Mouse (Mus musculus): ENCODE results near the gene Hsd11b2. TPM values are rescaled to one million over a fixed set of nuclear protein-coding genes. Genes with fewer than 3 reads are reported as not detected.
A peak's percentile ranks its signal among the peaks of the same experiment; 100 is the strongest.

Hsd11b2 gene
- polyA plus RNA-seq (2015; fragmentation: Nextera tagmentation; extraction: Ambion mirVana): 3.9 and 6.1 TPM in 2 replicates

DNA sequence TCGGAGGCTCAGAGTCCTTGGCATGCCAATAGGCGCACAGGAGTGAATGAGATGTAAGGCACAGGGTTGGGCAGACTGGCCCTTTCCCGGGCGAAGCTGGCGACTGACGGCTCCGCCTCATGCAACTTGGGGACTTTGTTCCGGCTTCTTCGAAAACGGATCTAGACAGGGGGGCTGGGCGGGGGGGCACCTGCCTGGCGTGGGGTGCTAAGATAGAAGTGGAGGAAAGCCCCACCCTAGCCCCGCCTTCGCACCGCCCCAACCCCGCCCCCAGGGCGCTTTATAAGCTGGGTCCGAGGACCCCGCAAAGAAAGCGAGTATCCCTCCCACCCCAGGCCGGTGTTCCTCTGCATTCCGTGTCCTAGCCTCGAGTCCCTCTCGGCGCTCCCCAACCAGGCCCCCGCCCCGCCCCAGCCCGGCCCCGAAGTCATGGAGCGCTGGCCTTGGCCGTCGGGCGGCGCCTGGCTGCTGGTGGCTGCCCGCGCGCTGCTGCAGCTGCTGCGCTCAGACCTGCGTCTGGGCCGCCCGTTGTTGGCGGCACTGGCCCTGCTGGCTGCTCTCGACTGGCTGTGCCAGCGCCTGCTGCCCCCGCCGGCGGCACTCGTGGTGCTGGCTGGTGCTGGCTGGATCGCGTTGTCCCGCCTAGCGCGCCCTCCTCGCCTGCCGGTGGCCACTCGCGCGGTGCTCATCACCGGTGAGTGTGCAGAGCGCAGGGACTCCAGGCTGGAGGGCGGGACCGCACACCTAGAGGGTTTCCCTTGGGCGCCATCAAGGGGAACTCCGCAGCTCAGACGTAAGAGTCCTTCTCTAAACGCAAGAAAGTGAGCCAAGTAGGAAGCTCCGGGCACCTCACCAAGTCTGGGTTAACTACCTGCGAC is at the start of gene Hsd11b2:
TSS of gene Hsd11b2 (plus strand) at position 320 of the 878 bp plus-strand sequence.
- peaks cover 18% of the 10 kb centered on the region; the same call in 1 of the 2 replicates for H3K36me3 ChIP-seq (ENCODE audit: poor library complexity, severe bottlenecking)
- ATAC-seq: peak; percentile 64
- WGBS: 1% methylated on average over 65 of the region's 68 CpGs
- H3K9me3 ChIP-seq (replicated peaks): no peaks in the 10 kb centered on the region
- peak within 1 kb of the TSS; percentile 60 for H3K4me3 ChIP-seq
- peaks cover 32% of the 10 kb centered on the region for H3K27me3 ChIP-seq
- peak within 1 kb of the TSS; percentile 57 for H3K27ac ChIP-seq
- H3K4me2 ChIP-seq: peak within 1 kb of the TSS; percentile 91
- H3K4me1 ChIP-seq: peaks cover 41% of the 10 kb centered on the region
- peak within 1 kb of the TSS; percentile 73 for H3K9ac ChIP-seq

- H3K27ac ChIP-seq: peak overlapping the region; percentile 49
- peaks cover 16% of the 10 kb centered on the region for H3K27me3 ChIP-seq
- 0 out of 2 replicates have a peak, but pooled peaks cover 3% of the 10 kb centered on the region for H3K36me3 ChIP-seq (ENCODE audit: poor library complexity, severe bottlenecking)
- H3K4me3 ChIP-seq: no peak overlapping the region
- H3K9ac ChIP-seq: 0 out of 2 replicates have a peak overlapping the region, but pooled peaks have one; percentile 12
- ATAC-seq: peak; percentile 31
- H3K4me1 ChIP-seq: peaks cover 54% of the 10 kb centered on the region
- WGBS: 31% methylated on average over 6 of the region's 6 CpGs
- H3K4me2 ChIP-seq: peak overlapping the region; percentile 62
- no peaks in the 10 kb centered on the region for H3K9me3 ChIP-seq (replicated peaks)
Measured at GRCm38 (mm10) chr8:105469041-105469695, 49.4 kb upstream of the Hsd11b2 start.

GRCm38 (mm10) chr8:105469816-105470215 is 48.7 kb upstream of the Hsd11b2 start:
- Histone ChIP-seq H3K9me3 (replicated peaks) (no peaks in the 10 kb centered on the region), H3K27me3 (peaks cover 23% of the 10 kb centered on the region), H3K36me3 (ENCODE audit: poor library complexity, severe bottlenecking) (0 out of 2 replicates have a peak, but pooled peaks cover 4% of the 10 kb centered on the region), H3K4me3 (no peak overlapping the region), H3K4me2 (peak overlapping the region; percentile 62), H3K9ac (no peak overlapping the region), H3K27ac (peak overlapping the region; percentile 49), H3K4me1 (peaks cover 60% of the 10 kb centered on the region)
- ATAC-seq: no peak
- WGBS: 95% methylated on average over 5 of the region's 5 CpGs

- peaks cover 8% of the 10 kb centered on the region; the same call in 1 of the 2 replicates for H3K36me3 ChIP-seq (ENCODE audit: poor library complexity, severe bottlenecking)
Measured at GRCm38 (mm10) chr8:105470262-105470661, 48.3 kb upstream of the Hsd11b2 start.

GRCm38 (mm10) chr8:105470681-105471313 is 47.8 kb upstream of the Hsd11b2 start:
- Histone ChIP-seq H3K9ac (peak overlapping the region; percentile 66), H3K27me3 (peaks cover 28% of the 10 kb centered on the region), H3K4me1 (peaks cover 68% of the 10 kb centered on the region), H3K4me3 (peak overlapping the region; percentile 32), H3K9me3 (replicated peaks) (no peaks in the 10 kb centered on the region), H3K4me2 (peak overlapping the region; percentile 62), H3K36me3 (ENCODE audit: poor library complexity, severe bottlenecking) (peaks cover 14% of the 10 kb centered on the region; the same call in 1 of the 2 replicates), H3K27ac (peak overlapping the region; percentile 10; the same call in 1 of the 2 replicates)
- 20% methylated on average over 11 of the region's 11 CpGs for WGBS
- ATAC-seq: no peak

More at GRCm38 (mm10) chr8:105470262-105470661, 48.3 kb upstream of the Hsd11b2 start:
- WGBS: 83% methylated on average over 5 of the region's 5 CpGs
- Histone ChIP-seq H3K4me3 (peak overlapping the region; percentile 32; the same call in 1 of the 2 replicates), H3K9ac (no peak overlapping the region), H3K27me3 (peaks cover 26% of the 10 kb centered on the region), H3K4me2 (peak overlapping the region; percentile 62), H3K4me1 (peaks cover 65% of the 10 kb centered on the region), H3K27ac (no peak overlapping the region), H3K9me3 (replicated peaks) (no peaks in the 10 kb centered on the region)
- no peak for ATAC-seq

DNA sequence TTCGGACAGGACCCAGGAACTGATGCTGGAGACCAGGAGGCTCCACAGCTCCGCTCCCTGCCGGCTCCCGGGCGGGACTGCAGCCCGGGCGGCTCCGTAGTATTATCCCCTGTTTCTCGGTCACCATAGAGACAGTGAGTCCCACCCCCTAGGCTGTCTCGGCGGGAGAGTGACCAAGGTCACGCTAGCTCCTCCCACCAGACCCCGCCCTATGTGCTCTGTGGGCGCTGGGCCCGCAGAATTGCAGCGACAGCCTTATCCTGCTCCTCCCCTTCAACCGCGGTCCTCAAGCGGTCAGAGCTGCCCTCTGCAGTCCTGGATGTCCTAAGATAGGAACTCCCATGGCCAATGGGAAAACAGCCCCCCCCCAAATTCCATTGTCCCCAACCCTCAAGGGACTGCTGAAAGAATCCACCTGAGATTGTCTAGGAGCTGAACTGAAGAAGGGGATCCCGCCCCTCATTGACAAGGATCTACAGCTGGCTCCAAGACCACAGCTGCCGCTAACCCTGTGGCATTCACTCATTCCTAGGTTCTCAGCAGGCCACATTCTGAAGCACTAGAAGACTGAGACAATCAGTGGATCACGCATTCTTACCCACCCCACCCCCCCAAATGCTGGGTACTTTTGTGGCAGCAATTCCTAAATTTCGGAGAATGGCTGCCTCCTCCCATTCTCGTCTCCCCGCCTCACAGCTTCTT is 47.1 kb upstream of the Hsd11b2 start, which contains the start of gene Tppp3:
TSS of gene Tppp3 (minus strand) at position 213 of the 702 bp plus-strand sequence.
- 4% methylated on average over 25 of the region's 25 CpGs for WGBS
- Histone ChIP-seq H3K27ac (peak within 1 kb of the TSS; percentile 10; the same call in 1 of the 2 replicates), H3K4me3 (peak within 1 kb of the TSS; percentile 32), H3K36me3 (ENCODE audit: poor library complexity, severe bottlenecking) (peaks cover 19% of the 10 kb centered on the region; the same call in 1 of the 2 replicates), H3K9ac (peak within 1 kb of the TSS; percentile 66), H3K27me3 (peaks cover 31% of the 10 kb centered on the region), H3K4me2 (peak within 1 kb of the TSS; percentile 62), H3K4me1 (peaks cover 68% of the 10 kb centered on the region), H3K9me3 (replicated peaks) (no peaks in the 10 kb centered on the region)
- peak; percentile 90 for ATAC-seq

GRCm38 (mm10) chr8:105472414-105472932 is 46.1 kb upstream of the Hsd11b2 start:
- 25% methylated on average over 23 of the region's 23 CpGs for WGBS
- Histone ChIP-seq H3K4me2 (no peak overlapping the region), H3K27ac (no peak overlapping the region), H3K36me3 (ENCODE audit: poor library complexity, severe bottlenecking) (peaks cover 18% of the 10 kb centered on the region; the same call in 1 of the 2 replicates), H3K27me3 (peaks cover 31% of the 10 kb centered on the region), H3K4me1 (peaks cover 64% of the 10 kb centered on the region), H3K9me3 (replicated peaks) (no peaks in the 10 kb centered on the region), H3K9ac (no peak overlapping the region), H3K4me3 (no peak overlapping the region)
- no peak for ATAC-seq

- Histone ChIP-seq H3K9me3 (replicated peaks) (no peaks in the 10 kb centered on the region), H3K27ac (no peak overlapping the region), H3K4me2 (no peak overlapping the region), H3K4me1 (peaks cover 64% of the 10 kb centered on the region), H3K9ac (no peak overlapping the region), H3K36me3 (ENCODE audit: poor library complexity, severe bottlenecking) (peaks cover 16% of the 10 kb centered on the region; the same call in 1 of the 2 replicates), H3K4me3 (no peak overlapping the region), H3K27me3 (peaks cover 31% of the 10 kb centered on the region)
- ATAC-seq: no peak
- WGBS: 49% methylated on average over 9 of the region's 9 CpGs
Measured at GRCm38 (mm10) chr8:105472983-105473382, 45.6 kb upstream of the Hsd11b2 start.

DNA sequence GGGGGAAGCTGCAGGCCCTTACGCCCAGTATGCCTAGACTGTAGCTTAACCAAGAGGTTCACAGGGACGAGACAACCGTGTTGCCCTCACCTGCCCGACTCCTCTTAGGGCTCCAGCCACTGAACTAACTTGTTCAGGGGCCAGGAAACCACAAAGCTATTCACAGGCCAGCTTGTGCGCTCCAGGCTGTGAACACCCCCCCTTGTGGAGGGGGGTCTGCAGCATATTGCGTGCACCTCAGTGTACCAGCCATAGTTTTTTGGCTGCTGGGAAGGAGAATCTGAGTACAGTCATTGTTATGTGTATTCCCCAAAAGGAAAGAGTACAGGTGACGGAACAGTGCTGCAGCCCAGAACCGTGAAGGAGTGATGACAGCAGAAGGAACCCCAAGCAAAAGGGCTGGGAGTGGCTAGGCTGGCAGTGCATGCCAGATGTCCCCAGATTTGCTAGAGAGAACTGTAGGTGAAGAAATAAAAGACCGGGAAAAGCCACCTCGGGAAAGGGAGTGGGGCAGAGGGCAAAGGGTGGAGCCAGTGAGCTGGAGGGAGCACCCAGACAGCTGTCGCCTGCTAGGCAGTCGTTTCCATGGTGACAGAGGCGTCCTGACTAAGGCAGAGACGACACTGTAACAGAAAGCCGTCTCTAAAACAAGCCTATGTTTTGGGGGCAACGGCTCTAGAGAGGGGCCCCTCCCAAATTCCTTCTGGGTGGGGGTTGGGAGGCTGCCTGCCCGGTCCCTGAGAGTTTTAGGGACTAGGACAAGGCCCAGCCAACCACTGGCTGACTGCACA is 44.5 kb upstream of the Hsd11b2 start:
- H3K4me1 ChIP-seq: peaks cover 61% of the 10 kb centered on the region
- peak overlapping the region; percentile 14 for H3K4me2 ChIP-seq
- ATAC-seq: peak; percentile 31; the same call in 1 of the 2 replicates
- H3K4me3 ChIP-seq: peak overlapping the region; percentile 7; the same call in 1 of the 2 replicates
- H3K27me3 ChIP-seq: peaks cover 31% of the 10 kb centered on the region
- H3K27ac ChIP-seq: peak overlapping the region; percentile 44
- H3K9me3 ChIP-seq (replicated peaks): no peaks in the 10 kb centered on the region
- peaks cover 23% of the 10 kb centered on the region for H3K36me3 ChIP-seq (ENCODE audit: poor library complexity, severe bottlenecking)
- peak overlapping the region; percentile 48; the same call in 1 of the 2 replicates for H3K9ac ChIP-seq
- 26% methylated on average over 17 of the region's 17 CpGs for WGBS

DNA sequence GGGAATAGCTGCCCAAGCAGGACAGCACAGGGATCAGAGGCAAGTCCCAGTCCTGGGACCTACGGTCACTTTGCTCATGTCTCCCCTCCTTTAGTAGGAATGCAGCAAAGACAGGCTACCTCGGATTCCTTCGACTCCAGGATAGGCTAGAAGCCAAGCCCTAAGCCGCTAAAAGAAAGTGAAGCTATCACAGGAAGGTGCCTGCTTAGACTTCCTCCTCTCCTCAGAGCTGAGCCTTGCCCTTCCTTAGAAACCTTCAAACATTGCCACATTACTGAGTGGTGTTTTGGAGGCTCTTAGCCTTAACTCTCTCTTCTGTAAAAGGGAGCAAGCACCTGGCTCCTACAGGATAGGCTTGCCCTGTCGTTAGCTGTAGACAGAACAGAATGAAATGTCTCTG is 43.9 kb upstream of the Hsd11b2 start:
- Histone ChIP-seq H3K4me1 (peaks cover 55% of the 10 kb centered on the region), H3K27ac (peak overlapping the region; percentile 44), H3K9ac (0 out of 2 replicates have a peak overlapping the region, but pooled peaks have one; percentile 48), H3K4me2 (no peak overlapping the region), H3K9me3 (replicated peaks) (no peaks in the 10 kb centered on the region), H3K27me3 (peaks cover 31% of the 10 kb centered on the region), H3K36me3 (ENCODE audit: poor library complexity, severe bottlenecking) (peaks cover 23% of the 10 kb centered on the region), H3K4me3 (no peak overlapping the region)
- no peak for ATAC-seq
- 44% methylated on average over 5 of the region's 5 CpGs for WGBS

Data from forebrain, embryonic 13.5 days (tissue).